Mouse (Mus musculus) forebrain, embryonic 10.5 days (tissue): ENCODE measurements around the gene Urod. TPM values are rescaled to one million over a fixed set of nuclear protein-coding genes. Genes with fewer than 3 reads are reported as not detected.

ENCODE experiments used
- DNase-seq: peaks from one replicate; pipeline ENCODE4 v3.0.0-alpha.2; 2017; ENCODE audit warnings: low spot score; ENCODE audit errors: extremely low spot score
- H3K27ac ChIP-seq: fragments of 300-500 bp; sonication (generic); 2 replicates; pipeline ENCODE4 v1.5.1; 2016; ENCODE audit warnings: mild to moderate bottlenecking
- H3K27me3 ChIP-seq: fragments of 300-500 bp; sonication (generic); 2 replicates; pipeline ENCODE4 v1.6.1; 2016; ENCODE audit warnings: mild to moderate bottlenecking; ENCODE audit not compliant: poor library complexity, severe bottlenecking
- H3K36me3 ChIP-seq: fragments of 300-500 bp; sonication (generic); replicated peaks from 2 replicates; pipeline ENCODE4 v1.6.1; 2016; ENCODE audit warnings: mild to moderate bottlenecking, moderate library complexity
- H3K4me1 ChIP-seq: fragments of 300-500 bp; sonication (generic); 2 replicates; pipeline ENCODE4 v1.6.1; 2016
- H3K4me3 ChIP-seq: fragments of 300-500 bp; sonication (generic); 2 replicates; pipeline ENCODE4 v1.5.1; 2016; ENCODE audit warnings: mild to moderate bottlenecking, moderate library complexity
- H3K9me3 ChIP-seq: fragments of 300-500 bp; sonication (generic); 2 replicates; pipeline ENCODE4 v1.6.1; 2016; ENCODE audit warnings: mild to moderate bottlenecking, moderate library complexity
- WGBS: fragments of 180-500 bp; shearing (Covaris S2); methylation state at CpG from one replicate; pipeline ENCODE4 v1.1.7; 2016; 5-methylcytosine and 5-hydroxymethylcytosine counted together
- polyA plus RNA-seq: library from polyadenylated mRNA; unstranded; fragments of >200 nt; fragmentation: Nextera tagmentation; extraction: Ambion mirVana; gene quantifications from 2 replicates; pipeline ENCODE4 v1.2.1, GENCODE M21; 2016

Gene Urod
- polyA plus RNA-seq, 1 experiment from 2014 or later = 108 TPM

GRCm38 (mm10) chr4:116985681-116986080, 8.5 kb downstream of the Urod start:
- peaks cover 74% of the 10 kb centered on the region for H3K36me3 ChIP-seq

GRCm38 (mm10) chr4:116976503-116976902, 17.7 kb downstream of the Urod start:
- Histone ChIP-seq H3K27me3 (no peaks in the 10 kb centered on the region), H3K36me3 (peaks cover 80% of the 10 kb centered on the region), H3K27ac (no peak overlapping the region), H3K4me3 (no peak overlapping the region), H3K9me3 (no peaks in the 10 kb centered on the region), H3K4me1 (no peaks in the 10 kb centered on the region)
- no peak for DNase-seq
- 80% methylated on average over 2 of the region's 2 CpGs for WGBS

More at GRCm38 (mm10) chr4:116985681-116986080, 8.5 kb downstream of the Urod start:
- no peak for DNase-seq
- H3K4me3 ChIP-seq = no peak overlapping the region
- 94% methylated on average over 7 of the region's 7 CpGs for WGBS
- H3K27ac ChIP-seq = no peak overlapping the region
- H3K9me3 ChIP-seq = no peaks in the 10 kb centered on the region
- no peaks in the 10 kb centered on the region for H3K4me1 ChIP-seq
- no peaks in the 10 kb centered on the region for H3K27me3 ChIP-seq

DNA sequence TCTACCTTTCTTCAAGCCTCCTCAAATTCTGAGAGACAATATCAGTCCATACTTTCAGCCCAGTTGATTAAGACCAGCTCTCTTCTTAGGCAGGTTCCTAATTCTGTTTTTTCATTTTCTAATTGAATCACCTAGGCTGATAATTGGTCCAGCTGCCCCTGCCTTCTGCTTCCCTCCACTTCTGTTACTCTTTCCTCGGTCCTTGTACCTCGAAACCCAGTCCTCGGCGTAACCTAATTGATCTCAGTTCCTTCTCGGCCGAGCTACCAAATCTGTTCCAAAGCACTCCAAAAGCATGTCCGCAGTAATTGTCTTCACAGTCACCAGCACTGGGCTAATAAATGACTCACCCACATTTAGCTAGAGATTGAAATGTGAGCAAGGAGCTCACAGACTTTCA, 39.3 kb downstream of the Urod start:
- peaks cover 16% of the 10 kb centered on the region for H3K36me3 ChIP-seq
- no peaks in the 10 kb centered on the region for H3K27me3 ChIP-seq
- 89% methylated on average over 7 of the region's 7 CpGs for WGBS
- DNase-seq = no peak
- H3K4me1 ChIP-seq = no peaks in the 10 kb centered on the region
- H3K4me3 ChIP-seq = no peak overlapping the region
- no peaks in the 10 kb centered on the region for H3K9me3 ChIP-seq
- H3K27ac ChIP-seq = no peak overlapping the region

GRCm38 (mm10) chr4:116951642-116952041, 42.6 kb downstream of the Urod start:
- Histone ChIP-seq H3K27ac (no peak overlapping the region), H3K4me3 (no peak overlapping the region), H3K27me3 (no peaks in the 10 kb centered on the region), H3K9me3 (no peaks in the 10 kb centered on the region), H3K36me3 (peaks cover 6% of the 10 kb centered on the region), H3K4me1 (no peaks in the 10 kb centered on the region)
- 67% methylated on average over 1 of the region's 1 CpGs for WGBS
- DNase-seq = no peak

GRCm38 (mm10) chr4:116944055-116944454, 50.2 kb downstream of the Urod start:
- H3K4me1 ChIP-seq = peaks cover 34% of the 10 kb centered on the region
- no peaks in the 10 kb centered on the region for H3K27me3 ChIP-seq
- H3K27ac ChIP-seq = no peak overlapping the region
- no peaks in the 10 kb centered on the region for H3K36me3 ChIP-seq
- 33% methylated on average over 5 of the region's 5 CpGs for WGBS
- no peak overlapping the region for H3K4me3 ChIP-seq
- no peak for DNase-seq
- no peaks in the 10 kb centered on the region for H3K9me3 ChIP-seq

GRCm38 (mm10) chr4:116942695-116943094, 51.5 kb downstream of the Urod start:
- H3K27me3 ChIP-seq = no peaks in the 10 kb centered on the region
- WGBS = 70% methylated on average over 2 of the region's 2 CpGs
- H3K4me3 ChIP-seq = no peak overlapping the region
- no peaks in the 10 kb centered on the region for H3K9me3 ChIP-seq
- no peaks in the 10 kb centered on the region for H3K36me3 ChIP-seq
- no peak for DNase-seq
- peaks cover 38% of the 10 kb centered on the region for H3K4me1 ChIP-seq
- H3K27ac ChIP-seq = no peak overlapping the region

Other genes with a start within 250 kb of the Urod start
- 41.3 and 44.1 TPM in 2 replicates for gene Toe1, start 186.8 kb downstream of the Urod start, polyA plus RNA-seq
- gene Mutyh, start 186.7 kb downstream of the Urod start, polyA plus RNA-seq = 30.4 and 30.6 TPM in 2 replicates
- gene Hpdl, start 172.7 kb downstream of the Urod start, polyA plus RNA-seq = 1.5 and 2.2 TPM in 2 replicates
- gene Zswim5, start 117.0 kb downstream of the Urod start, polyA plus RNA-seq = 5.5 and 5.7 TPM in 2 replicates
- 7.8 and 8.8 TPM in 2 replicates for gene Hectd3, start 904 bp upstream of the Urod start, polyA plus RNA-seq
- 52.1 and 55.5 TPM in 2 replicates for gene Eif2b3, start 25.0 kb upstream of the Urod start, polyA plus RNA-seq
- gene Ptch2, start 101.7 kb upstream of the Urod start, polyA plus RNA-seq = 7.3 TPM in 2 replicates
- 4.9 and 5.3 TPM in 2 replicates for gene Btbd19, start 131.3 kb upstream of the Urod start, polyA plus RNA-seq
- not detected in 2 replicates for gene Tctex1d4, start 132.4 kb upstream of the Urod start, polyA plus RNA-seq
- gene Plk3, start 139.6 kb upstream of the Urod start, polyA plus RNA-seq = 12.8 and 14.0 TPM in 2 replicates
- gene Rps8, start 161.8 kb upstream of the Urod start, polyA plus RNA-seq = 878 and 901 TPM in 2 replicates
- 117 and 119 TPM in 2 replicates for gene Kif2c, start 188.2 kb upstream of the Urod start, polyA plus RNA-seq